Mouse (Mus musculus) bone marrow, adult 2 months (tissue): Measurements from ENCODE around the gene Mcpt8.

Experiments
- CTCF ChIP-seq: fragments of 200-500 bp; IDR thresholded peaks from 2 replicates; pipeline ENCODE4 v1.5.1; 2011; ENCODE audit warnings: low read length, control low read depth; ENCODE audit not compliant: control insufficient read depth, insufficient read depth
- POLR2A ChIP-seq: fragments of 200-500 bp; IDR thresholded peaks from 2 replicates; pipeline ENCODE4 v1.6.1; 2011; ENCODE audit warnings: low read depth, mild to moderate bottlenecking, control low read depth, low read length, borderline replicate concordance; ENCODE audit not compliant: control insufficient read depth

DNA sequence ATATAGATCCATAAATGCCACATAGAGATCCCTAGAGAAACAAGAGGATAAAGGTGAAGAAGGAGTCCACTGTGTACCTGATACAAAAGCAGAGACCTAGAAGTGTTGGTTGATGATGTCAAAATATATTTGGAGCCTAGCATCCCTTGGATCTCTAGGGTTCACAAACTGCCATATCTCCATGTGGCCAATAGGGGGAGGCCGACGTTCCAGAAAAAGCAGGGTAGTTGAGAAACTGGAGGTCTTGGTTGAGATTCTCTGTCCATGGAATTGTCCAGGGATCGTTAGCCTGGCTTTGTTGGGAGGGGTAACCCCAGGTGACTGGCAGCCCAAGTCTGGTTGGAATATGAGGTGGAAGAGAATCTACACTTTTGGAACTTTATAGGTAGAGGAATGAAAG is 43.3 kb upstream of the Mcpt8 start:
- TF ChIP-seq CTCF (0 out of 2 replicates have a peak, but pooled peaks have one; percentile 4), POLR2A (no peak)
